ENCODE assay signal across 13 mouse cellular contexts in genomic region chr19:41579311-41579920, GRCm38 (mm10). TPM values are rescaled to one million over a fixed set of nuclear protein-coding genes. Genes with fewer than 3 reads are reported as not detected.
DNase-seq lines count a peak whose midpoint lies in the region; ATAC-seq and TF ChIP-seq lines count a peak whose summit lies in the region.
"Had no signal": no experiment of that assay in that cellular context is flagged by ENCODE, and none has a peak within 500 bp of the region (broad histone marks: within the 10 kb centered on the region; RNA-seq: fewer than 3 reads in every experiment).

No protein-coding gene starts in this region.

- H3K4me3 ChIP-seq in heart, adult 2 months = no peak overlapping the region
- no peak overlapping the region for H3K4me3 ChIP-seq in heart, embryonic 12.5 days
- no peak overlapping the region for H3K4me3 ChIP-seq in lung, postnatal 0 days (ENCODE audit: low read depth, low read length)
- H3K4me3 ChIP-seq: embryonic facial prominence, embryonic 13.5 days; hindbrain, embryonic 13.5 days; lung, embryonic 15.5 days had no signal

- intact Hi-C loops in heart, adult 2 months (cut with DNase I) = no loop called here
- intact Hi-C loops in heart, postnatal 14 days (cut with DNase I) = loop anchor here (10.0 kb wide), 1 partner anchor 265 kb away; no protein-coding TSS in a partner anchor

- no peaks in the 10 kb centered on the region; the same call in 1 of the 2 replicates for H3K79me2 ChIP-seq in heart, adult 2 months (replicated peaks; ENCODE audit: control insufficient read depth, insufficient read depth, low read length)

- no peaks in the 10 kb centered on the region for H3K9me3 ChIP-seq in heart, embryonic 12.5 days (replicated peaks)
- no peaks in the 10 kb centered on the region for H3K9me3 ChIP-seq in lung, postnatal 0 days (ENCODE audit: low read length)
- H3K9me3 ChIP-seq: embryonic facial prominence, embryonic 13.5 days; hindbrain, embryonic 13.5 days; lung, embryonic 15.5 days had no signal

- H3K4me1 ChIP-seq in heart, adult 2 months (ENCODE audit: control insufficient read depth, insufficient read depth, low read length) = no peaks in the 10 kb centered on the region
- no peaks in the 10 kb centered on the region for H3K4me1 ChIP-seq in heart, embryonic 12.5 days (replicated peaks)
- no peaks in the 10 kb centered on the region for H3K4me1 ChIP-seq in lung, postnatal 0 days (ENCODE audit: insufficient read depth, low read depth, low read length)
- H3K4me1 ChIP-seq: embryonic facial prominence, embryonic 13.5 days; hindbrain, embryonic 13.5 days; lung, embryonic 15.5 days had no signal

- H3K4me2 ChIP-seq in heart, embryonic 12.5 days = no peak overlapping the region
- H3K4me2 ChIP-seq in lung, postnatal 0 days (replicated peaks; ENCODE audit: low read depth, low read length) = no peak overlapping the region
- H3K4me2 ChIP-seq: embryonic facial prominence, embryonic 13.5 days; hindbrain, embryonic 13.5 days; lung, embryonic 15.5 days had no signal

- no peak overlapping the region for H3K9ac ChIP-seq in heart, adult 2 months (ENCODE audit: low read depth, low read length)
- H3K9ac ChIP-seq in heart, embryonic 12.5 days = no peak overlapping the region
- no peak overlapping the region for H3K9ac ChIP-seq in lung, postnatal 0 days (replicated peaks; ENCODE audit: low read depth)
- H3K9ac ChIP-seq: embryonic facial prominence, embryonic 13.5 days; hindbrain, embryonic 13.5 days; lung, embryonic 15.5 days had no signal

- no peak overlapping the region for H3K27ac ChIP-seq in heart, adult 2 months
- H3K27ac ChIP-seq in heart, embryonic 12.5 days (ENCODE audit: poor library complexity, severe bottlenecking) = no peak overlapping the region
- no peak overlapping the region for H3K27ac ChIP-seq in lung, postnatal 0 days (ENCODE audit: low read length)
- H3K27ac ChIP-seq: embryonic facial prominence, embryonic 13.5 days; hindbrain, embryonic 13.5 days; lung, embryonic 15.5 days had no signal

- no peaks in the 10 kb centered on the region for H3K36me3 ChIP-seq in heart, adult 2 months (ENCODE audit: control insufficient read depth, insufficient read depth, low read length)
- H3K36me3 ChIP-seq in heart, embryonic 12.5 days = peaks cover 32% of the 10 kb centered on the region
- H3K36me3 ChIP-seq in lung, postnatal 0 days (ENCODE audit: insufficient read depth, low read length) = peaks cover 15% of the 10 kb centered on the region

- TF ChIP-seq POLR2A in heart, adult 2 months (IDR thresholded peaks at IDR 0.05; ENCODE audit: insufficient read depth, low read depth, low read length) = no peak

- TF ChIP-seq CTCF in heart, adult 2 months (IDR thresholded peaks at IDR 0.05) = 0 out of 2 replicates have a peak, but pooled peaks have one; percentile 24
- no peak for TF ChIP-seq CTCF in lung, postnatal 0 days (IDR thresholded peaks at IDR 0.05)

- H3K27me3 ChIP-seq in heart, adult 2 months (ENCODE audit: control insufficient read depth, insufficient read depth, low read length) = no peaks in the 10 kb centered on the region
- H3K27me3 ChIP-seq in heart, embryonic 12.5 days (replicated peaks) = no peaks in the 10 kb centered on the region
- no peaks in the 10 kb centered on the region for H3K27me3 ChIP-seq in lung, postnatal 0 days (replicated peaks; ENCODE audit: insufficient read depth, low read length)
- H3K27me3 ChIP-seq: embryonic facial prominence, embryonic 13.5 days; hindbrain, embryonic 13.5 days; lung, embryonic 15.5 days had no signal

- 71% methylated on average over 4 of the region's 4 CpGs for WGBS in heart, adult 2 months
- WGBS in heart, embryonic 12.5 days = 85% methylated on average over 4 of the region's 4 CpGs
- WGBS in lung, postnatal 0 days = 76% methylated on average over 4 of the region's 4 CpGs

- peak; percentile 41 to 43 for DNase-seq in heart, adult 2 months
- peak; percentile 20 for DNase-seq in urinary bladder, postnatal 14 days (ENCODE audit: low spot score)
- no peak for DNase-seq in urinary bladder, postnatal 25 days (ENCODE audit: low spot score)
- peak; percentile 38 to 58 for DNase-seq in heart, postnatal 14 days
- no peak for DNase-seq in lung, postnatal 0 days (ENCODE audit: low spot score)
- no peak for DNase-seq in layer of hippocampus, postnatal 25 days (ENCODE audit: extremely low spot score in 1 of 2, low spot score in 1 of 2)
- DNase-seq in spleen, postnatal 10 days (ENCODE audit: low spot score in 2 of 2) = no peak
- DNase-seq: cerebellum, adult 11-12 months had no signal

- no peak for TF ChIP-seq EP300 in heart, adult 2 months (IDR thresholded peaks at IDR 0.05; ENCODE audit: insufficient read depth, low read depth, low read length)
- no peak for TF ChIP-seq EP300 in lung, postnatal 0 days (IDR thresholded peaks at IDR 0.05)

- ATAC-seq in heart, embryonic 12.5 days (ENCODE audit: insufficient number of reproducible peaks, low FRiP score) = no peak
- no peak for ATAC-seq in lung, postnatal 0 days
- ATAC-seq: activated CD4-positive, CD25-positive, alpha-beta regulatory T cell, adult 4 months had no signal

RNA-seq across cellular contexts. Expression of gene Gm340, which starts 2.8 kb away (rescaled TPM):
- 1 to 10 TPM; 8.8 to 9.9 TPM for total RNA-seq in heart, adult 2 months (2021)
- 0.68 and 1.4 TPM in 2 replicates for polyA plus RNA-seq in heart, adult 2 months (2012; rRNA removed)
- polyA plus RNA-seq in heart, embryonic 12.5 days (2016; fragmentation: Nextera tagmentation; extraction: Ambion mirVana) = 2.8 and 2.9 TPM in 2 replicates
- total RNA-seq in heart, postnatal 14 days (2021) = 10 to 100 TPM in 1 of 2 experiments, 1 to 10 TPM in 1; 8.9 to 11.0 TPM
- 1.2 and 1.3 TPM in 2 replicates for polyA plus RNA-seq in lung, postnatal 0 days (2015; fragmentation: Nextera tagmentation; extraction: Ambion mirVana)
- 10 to 100 TPM; 11.2 to 14.0 TPM for total RNA-seq in layer of hippocampus, postnatal 25 days (2021)

Comparison
In these comparisons a context has a peak if more than half of its experiments do, and no peak if none do; other contexts are left out.
1. DNase-seq: peak in heart, adult 2 months (2 of 2), urinary bladder, postnatal 14 days (single experiment) and heart, postnatal 14 days (2 of 2); none in urinary bladder, postnatal 25 days (single experiment), lung, postnatal 0 days (single experiment), layer of hippocampus, postnatal 25 days (0 of 2) and spleen, postnatal 10 days (0 of 2).